Mouse (Mus musculus): ENCODE data around the gene Marcksl1. TPM values are rescaled to one million over a fixed set of nuclear protein-coding genes. Genes with fewer than 3 reads are reported as not detected.

Gene Marcksl1
- polyA plus RNA-seq (2014; fragmentation: Illumina TruSeq; extraction: RNeasy Lipid Tissue Mini Kit (QIAGEN cat#74804); ENCODE audit: low replicate concordance): 11.9 TPM

DNA sequence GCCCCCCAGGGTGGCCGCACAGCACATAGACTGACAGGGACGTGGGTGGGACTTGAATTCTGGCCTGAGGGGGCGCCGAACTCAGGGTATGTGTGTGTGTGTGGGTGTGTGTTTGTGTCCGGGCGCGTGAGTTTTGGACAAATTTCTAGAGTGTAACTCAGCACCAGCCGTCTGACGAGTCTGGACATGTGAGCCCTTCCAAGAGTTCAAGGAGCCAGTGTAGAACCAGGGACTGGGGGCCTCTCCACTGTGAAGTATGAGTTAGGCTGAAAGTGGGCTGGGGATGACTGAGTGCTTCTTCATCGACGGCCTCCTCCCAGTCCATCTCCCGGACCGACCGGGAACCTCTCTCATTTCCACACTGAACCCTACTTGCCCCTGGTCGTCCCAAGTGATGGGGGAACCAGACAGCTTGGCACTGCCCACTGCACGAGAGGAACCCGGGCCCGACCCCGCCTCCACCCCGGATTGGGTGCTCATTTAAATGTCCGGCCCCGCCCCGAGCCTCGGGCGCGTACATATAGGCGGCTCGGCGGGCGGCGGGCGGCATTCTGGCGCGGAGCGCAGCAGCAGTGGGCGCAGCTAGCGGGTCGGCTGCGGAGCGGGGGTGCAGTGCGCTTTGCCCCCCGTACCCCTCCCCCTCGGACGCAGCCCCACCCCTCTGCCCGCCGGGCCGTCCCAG is at the start of gene Marcksl1:
Gene Marcksl1, plus strand, starts transcription at position 496 of the 682 bp plus-strand sequence.

DNA sequence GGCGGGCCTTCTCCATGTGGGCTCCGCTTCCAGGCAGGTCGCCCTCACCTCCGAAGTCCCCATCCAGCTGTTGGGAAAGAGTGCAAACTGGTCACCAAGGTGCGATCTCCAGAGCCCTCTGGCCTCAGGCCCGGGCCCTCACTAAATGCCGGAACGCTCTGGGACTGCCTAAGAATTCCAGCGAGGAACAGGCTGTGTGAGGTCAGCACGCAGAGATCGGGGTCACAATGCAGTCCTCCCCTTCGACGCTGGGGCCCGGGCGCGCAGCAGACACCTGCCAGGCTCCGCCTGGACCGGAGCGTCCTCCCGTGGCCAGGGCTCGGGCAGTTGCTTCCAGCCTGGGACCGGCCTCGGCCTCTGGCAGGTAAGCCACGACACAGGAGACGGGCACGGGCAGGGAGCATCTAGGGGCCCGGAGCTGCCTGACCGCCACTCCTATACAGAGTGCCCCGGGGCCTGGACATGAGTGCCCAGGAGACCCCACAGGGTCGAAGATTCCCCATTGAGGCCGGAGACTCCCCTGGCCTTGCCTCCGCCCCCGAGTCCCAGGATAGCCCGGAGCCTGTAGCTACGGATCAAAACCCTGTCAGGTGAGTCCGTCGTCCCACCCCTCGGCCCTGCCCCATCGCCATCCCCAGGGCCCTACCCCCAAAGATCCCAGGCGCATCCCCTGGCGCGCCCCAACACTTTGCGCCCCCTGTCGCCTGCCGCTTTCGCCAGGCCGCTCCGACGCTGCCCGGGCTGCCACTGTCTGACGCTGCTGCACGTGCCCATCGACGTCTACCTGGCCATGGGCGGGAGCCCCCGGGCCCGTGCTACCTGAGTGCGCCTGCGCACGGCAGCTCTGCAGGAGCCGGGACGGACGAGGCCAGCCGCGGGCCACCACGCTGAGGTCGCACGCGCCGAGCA is 22.2 kb upstream of the Marcksl1 start, which contains the start of the genes Tssk3 and Fam229a:
Gene Tssk3, minus strand, starts transcription at position 51 of the 909 bp plus-strand sequence.
Gene Fam229a, plus strand, starts transcription at position 219 of the 909 bp plus-strand sequence.

DNA sequence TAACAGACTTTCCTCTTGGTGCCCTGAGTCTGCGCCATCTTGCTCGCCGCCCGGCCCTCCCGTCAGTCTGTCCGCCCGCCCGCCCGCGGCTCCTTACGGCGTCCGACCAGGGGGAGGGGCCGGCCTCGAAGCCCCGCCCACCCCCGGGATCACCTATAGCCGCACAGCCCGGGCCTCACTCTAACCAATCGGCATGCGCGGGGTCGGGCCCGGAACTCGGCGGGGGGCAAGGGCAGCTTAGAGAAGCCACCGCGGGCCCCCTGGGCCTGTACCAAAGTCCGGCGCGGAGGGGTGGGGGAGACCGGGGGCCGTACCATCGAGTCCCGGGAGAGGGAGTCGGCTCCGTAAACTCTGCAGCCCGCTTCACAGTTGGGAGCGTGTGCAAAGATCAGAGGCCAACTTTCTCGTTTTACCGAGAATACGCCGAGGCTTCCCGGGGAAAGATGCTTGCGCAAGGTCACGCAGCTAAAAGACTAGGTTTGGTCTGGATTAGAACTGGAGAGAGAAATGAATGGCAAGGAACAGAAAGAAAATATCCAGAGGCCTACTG is 29.3 kb downstream of the Marcksl1 start, which contains the start of gene Hdac1:
Gene Hdac1, minus strand, starts transcription at position 122 of the 550 bp plus-strand sequence.

Other genes with a start within 250 kb of the Marcksl1 start
- gene Sync, start 226.0 kb upstream of the Marcksl1 start, polyA plus RNA-seq (2014; fragmentation: Illumina TruSeq; extraction: RNeasy Lipid Tissue Mini Kit (QIAGEN cat#74804); ENCODE audit: low replicate concordance): 0.85 TPM
- 118 TPM for gene Rbbp4, start 178.2 kb upstream of the Marcksl1 start, polyA plus RNA-seq (2014; fragmentation: Illumina TruSeq; extraction: RNeasy Lipid Tissue Mini Kit (QIAGEN cat#74804); ENCODE audit: low replicate concordance)
- 160 TPM for gene Zbtb8os, start 177.9 kb upstream of the Marcksl1 start, polyA plus RNA-seq (2014; fragmentation: Illumina TruSeq; extraction: RNeasy Lipid Tissue Mini Kit (QIAGEN cat#74804); ENCODE audit: low replicate concordance)
- gene Zbtb8a, start 135.5 kb upstream of the Marcksl1 start, polyA plus RNA-seq (2014; fragmentation: Illumina TruSeq; extraction: RNeasy Lipid Tissue Mini Kit (QIAGEN cat#74804); ENCODE audit: low replicate concordance): 1.1 TPM
- not detected for gene Zbtb8b, start 72.7 kb upstream of the Marcksl1 start, polyA plus RNA-seq (2014; fragmentation: Illumina TruSeq; extraction: RNeasy Lipid Tissue Mini Kit (QIAGEN cat#74804); ENCODE audit: low replicate concordance)
- 8.8 TPM for gene Bsdc1, start 52.0 kb upstream of the Marcksl1 start, polyA plus RNA-seq (2014; fragmentation: Illumina TruSeq; extraction: RNeasy Lipid Tissue Mini Kit (QIAGEN cat#74804); ENCODE audit: low replicate concordance)
- not detected for gene Tssk3, start 22.6 kb upstream of the Marcksl1 start, polyA plus RNA-seq (2014; fragmentation: Illumina TruSeq; extraction: RNeasy Lipid Tissue Mini Kit (QIAGEN cat#74804); ENCODE audit: low replicate concordance)
- gene Fam229a, start 22.4 kb upstream of the Marcksl1 start, polyA plus RNA-seq (2014; fragmentation: Illumina TruSeq; extraction: RNeasy Lipid Tissue Mini Kit (QIAGEN cat#74804); ENCODE audit: low replicate concordance): not detected
- 38.7 TPM for gene Hdac1, start 29.1 kb downstream of the Marcksl1 start, polyA plus RNA-seq (2014; fragmentation: Illumina TruSeq; extraction: RNeasy Lipid Tissue Mini Kit (QIAGEN cat#74804); ENCODE audit: low replicate concordance)
- gene Lck, start 60.1 kb downstream of the Marcksl1 start, polyA plus RNA-seq (2014; fragmentation: Illumina TruSeq; extraction: RNeasy Lipid Tissue Mini Kit (QIAGEN cat#74804); ENCODE audit: low replicate concordance): 0.59 TPM
- gene Fam167b, start 65.0 kb downstream of the Marcksl1 start, polyA plus RNA-seq (2014; fragmentation: Illumina TruSeq; extraction: RNeasy Lipid Tissue Mini Kit (QIAGEN cat#74804); ENCODE audit: low replicate concordance): not detected
- 7.9 TPM for gene Eif3i, start 87.1 kb downstream of the Marcksl1 start, polyA plus RNA-seq (2014; fragmentation: Illumina TruSeq; extraction: RNeasy Lipid Tissue Mini Kit (QIAGEN cat#74804); ENCODE audit: low replicate concordance)
- 28.2 TPM for gene Tmem234, start 87.1 kb downstream of the Marcksl1 start, polyA plus RNA-seq (2014; fragmentation: Illumina TruSeq; extraction: RNeasy Lipid Tissue Mini Kit (QIAGEN cat#74804); ENCODE audit: low replicate concordance)
- gene Dcdc2b, start 100.7 kb downstream of the Marcksl1 start, polyA plus RNA-seq (2014; fragmentation: Illumina TruSeq; extraction: RNeasy Lipid Tissue Mini Kit (QIAGEN cat#74804); ENCODE audit: low replicate concordance): not detected
- 5.3 TPM for gene Iqcc, start 105.5 kb downstream of the Marcksl1 start, polyA plus RNA-seq (2014; fragmentation: Illumina TruSeq; extraction: RNeasy Lipid Tissue Mini Kit (QIAGEN cat#74804); ENCODE audit: low replicate concordance)
- gene Ccdc28b, start 110.4 kb downstream of the Marcksl1 start, polyA plus RNA-seq (2014; fragmentation: Illumina TruSeq; extraction: RNeasy Lipid Tissue Mini Kit (QIAGEN cat#74804); ENCODE audit: low replicate concordance): not detected
- gene Txlna, start 127.5 kb downstream of the Marcksl1 start, polyA plus RNA-seq (2014; fragmentation: Illumina TruSeq; extraction: RNeasy Lipid Tissue Mini Kit (QIAGEN cat#74804); ENCODE audit: low replicate concordance): 6.1 TPM
- 23.8 TPM for gene Kpna6, start 159.2 kb downstream of the Marcksl1 start, polyA plus RNA-seq (2014; fragmentation: Illumina TruSeq; extraction: RNeasy Lipid Tissue Mini Kit (QIAGEN cat#74804); ENCODE audit: low replicate concordance)
- not detected for gene Tmem39b, start 183.3 kb downstream of the Marcksl1 start, polyA plus RNA-seq (2014; fragmentation: Illumina TruSeq; extraction: RNeasy Lipid Tissue Mini Kit (QIAGEN cat#74804); ENCODE audit: low replicate concordance)
- 146 TPM for gene Khdrbs1, start 228.7 kb downstream of the Marcksl1 start, polyA plus RNA-seq (2014; fragmentation: Illumina TruSeq; extraction: RNeasy Lipid Tissue Mini Kit (QIAGEN cat#74804); ENCODE audit: low replicate concordance)

Data from small intestine, adult 10 weeks (tissue).